Mouse (Mus musculus): ENCODE data around the gene Fa2h.

The Fa2h gene

DNA sequence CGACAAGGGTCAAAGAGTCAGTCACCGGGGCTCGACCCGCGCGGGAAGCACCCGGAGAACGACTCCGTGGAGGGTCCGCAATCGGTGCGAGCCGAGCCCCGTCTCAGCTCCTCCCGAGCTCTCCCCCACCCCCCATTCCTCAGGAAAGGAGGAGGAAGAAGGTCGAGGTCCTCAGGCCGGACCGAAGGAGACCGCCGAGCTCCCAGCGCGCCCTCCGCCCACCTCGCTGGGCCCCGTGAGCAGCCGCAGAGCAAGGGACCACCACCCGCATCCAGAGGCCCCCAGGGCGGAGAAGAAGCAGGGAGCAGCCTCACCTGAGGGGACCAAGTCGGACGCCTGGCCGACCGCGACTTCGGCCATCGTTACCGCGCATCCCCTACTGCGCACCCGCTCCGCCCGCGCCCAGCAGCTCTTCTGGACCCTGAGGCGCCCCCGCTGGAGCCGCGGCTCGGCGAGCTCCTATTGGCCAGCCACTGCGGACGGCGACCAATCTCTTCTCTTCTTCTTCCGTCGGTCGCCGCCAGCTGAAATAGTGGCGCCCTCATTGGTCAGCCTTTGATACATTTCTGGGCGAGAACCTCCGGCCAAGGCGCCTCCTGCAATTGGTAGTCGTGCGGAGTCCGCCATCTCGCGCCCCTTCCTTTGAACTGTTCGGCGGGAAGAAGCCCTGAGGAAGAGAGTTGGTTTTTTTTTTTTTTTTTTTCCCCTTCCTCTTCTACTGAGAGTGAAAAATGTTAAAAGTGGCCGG, 93.6 kb downstream of the Fa2h start, which contains the start of gene Rfwd3:
Rfwd3 (minus strand) TSS at position 402 of the 748 bp plus-strand sequence.
- peak; percentile 97 to 98 for DNase-seq (ENCODE audit: low spot score in 2 of 2)

DNA sequence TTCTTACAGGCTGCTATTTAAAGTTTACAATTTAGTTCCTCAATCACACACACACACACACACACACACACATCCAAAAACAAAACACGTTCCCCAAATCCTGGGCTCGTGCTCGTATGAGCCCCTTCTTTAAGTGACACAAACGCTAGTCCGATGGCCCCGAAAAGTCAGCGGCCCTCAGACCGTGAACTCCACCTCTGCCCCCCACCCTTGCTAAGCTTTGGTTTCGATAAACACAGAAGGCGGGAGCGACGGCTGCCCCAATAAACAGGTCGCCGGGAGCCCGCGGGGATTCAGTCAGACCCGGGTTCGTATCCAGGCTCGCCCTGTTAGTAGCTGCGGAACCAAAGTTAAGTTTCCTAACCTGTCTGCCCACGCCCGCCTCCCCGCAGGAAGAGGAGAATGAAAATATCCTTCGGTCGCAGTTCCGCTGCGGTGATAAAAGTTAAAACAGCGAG, 94.2 kb downstream of the Fa2h start:
- DNase-seq (ENCODE audit: low spot score in 2 of 2) = peak; percentile 15 to 31

DNA sequence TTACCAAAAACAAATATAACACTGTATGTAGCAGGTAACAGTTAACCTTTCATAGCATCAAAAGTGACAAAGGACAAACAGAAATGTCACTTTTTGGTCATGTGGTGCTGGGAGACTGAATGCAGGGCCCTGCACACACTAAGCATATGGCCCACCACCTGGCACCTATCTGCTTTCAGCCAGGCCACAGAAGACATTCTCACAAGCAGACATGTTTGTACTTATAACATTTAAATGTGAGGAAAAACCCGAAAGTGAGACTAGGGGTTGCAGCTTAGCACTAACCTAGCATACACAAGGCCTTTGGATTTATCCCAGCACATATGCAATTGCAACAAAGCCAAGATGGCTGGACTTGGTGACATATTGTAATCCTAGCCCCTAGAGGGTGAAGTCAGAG, 95.6 kb downstream of the Fa2h start:
- DNase-seq (ENCODE audit: low spot score in 2 of 2) = no peak

All from right cerebral cortex, adult 2 months (tissue).